ENCODE assay signal across 8 mouse cellular contexts in genomic region chr3:60499157-60499578, GRCm38 (mm10). TPM values are rescaled to one million over a fixed set of nuclear protein-coding genes. Genes with fewer than 3 reads are reported as not detected.
DNase-seq lines count a peak whose midpoint lies in the region; ATAC-seq lines count a peak whose summit lies in the region.

No protein-coding gene starts in this region.

- WGBS in lung, embryonic 16.5 days = 30% methylated on average over 6 of the region's 6 CpGs
- 83% methylated on average over 6 of the region's 6 CpGs for WGBS in neural tube, embryonic 13.5 days
- WGBS in forebrain, embryonic 16.5 days = 51% methylated on average over 6 of the region's 6 CpGs
- 55% methylated on average over 6 of the region's 6 CpGs for WGBS in forebrain, embryonic 13.5 days

- DNase-seq in lung, postnatal 14 days = no peak
- peak; percentile 49 to 51 for DNase-seq in heart, postnatal 10 days
- DNase-seq in left cerebral cortex, postnatal 4 days = no peak

- no peaks in the 10 kb centered on the region for H3K36me3 ChIP-seq in lung, embryonic 16.5 days (ENCODE audit: control insufficient read depth, insufficient read depth, low read length)
- H3K36me3 ChIP-seq in neural tube, embryonic 13.5 days = no peaks in the 10 kb centered on the region
- H3K36me3 ChIP-seq in forebrain, embryonic 16.5 days (ENCODE audit: control insufficient read depth, insufficient read depth) = no peaks in the 10 kb centered on the region
- no peaks in the 10 kb centered on the region for H3K36me3 ChIP-seq in forebrain, embryonic 13.5 days (ENCODE audit: poor library complexity, severe bottlenecking)

- H3K4me2 ChIP-seq in lung, embryonic 16.5 days (ENCODE audit: low read depth, low read length) = peak overlapping the region; percentile 84; the same call in 1 of the 2 replicates
- no peak overlapping the region for H3K4me2 ChIP-seq in neural tube, embryonic 13.5 days
- H3K4me2 ChIP-seq in forebrain, embryonic 16.5 days (ENCODE audit: low read length) = no peak overlapping the region
- H3K4me2 ChIP-seq in forebrain, embryonic 13.5 days = no peak overlapping the region

- H3K4me1 ChIP-seq in lung, embryonic 16.5 days (replicated peaks; ENCODE audit: control insufficient read depth, insufficient read depth, low read length) = peaks cover 17% of the 10 kb centered on the region
- peaks cover 13% of the 10 kb centered on the region for H3K4me1 ChIP-seq in brown adipose tissue, adult 24 weeks (ENCODE audit: control insufficient read depth, insufficient read depth, insufficient read length, low read length)
- H3K4me1 ChIP-seq in neural tube, embryonic 13.5 days (replicated peaks) = peaks cover 36% of the 10 kb centered on the region
- H3K4me1 ChIP-seq in forebrain, embryonic 16.5 days (replicated peaks; ENCODE audit: control insufficient read depth, insufficient read depth, low read length) = peaks cover 28% of the 10 kb centered on the region
- H3K4me1 ChIP-seq in forebrain, embryonic 13.5 days = peaks cover 35% of the 10 kb centered on the region

- no peaks in the 10 kb centered on the region for H3K27me3 ChIP-seq in lung, embryonic 16.5 days (ENCODE audit: control insufficient read depth, insufficient read depth, low read depth, low read length)
- no peaks in the 10 kb centered on the region for H3K27me3 ChIP-seq in neural tube, embryonic 13.5 days
- no peaks in the 10 kb centered on the region for H3K27me3 ChIP-seq in forebrain, embryonic 16.5 days (replicated peaks; ENCODE audit: control insufficient read depth, insufficient read depth, low read length)
- no peaks in the 10 kb centered on the region for H3K27me3 ChIP-seq in forebrain, embryonic 13.5 days

- intact Hi-C loops in heart, postnatal 10 days (cut with DNase I) = no loop called here
- intact Hi-C loops in left cerebral cortex, postnatal 4 days (cut with DNase I) = no loop called here

- no peak overlapping the region for H3K4me3 ChIP-seq in lung, embryonic 16.5 days (ENCODE audit: low read length)
- no peak overlapping the region for H3K4me3 ChIP-seq in brown adipose tissue, adult 24 weeks (ENCODE audit: insufficient read depth, low read depth, low read length)
- H3K4me3 ChIP-seq in neural tube, embryonic 13.5 days = no peak overlapping the region
- no peak overlapping the region for H3K4me3 ChIP-seq in forebrain, embryonic 16.5 days (replicated peaks; ENCODE audit: low read length)
- H3K4me3 ChIP-seq in forebrain, embryonic 13.5 days = no peak overlapping the region

- H3K27ac ChIP-seq in lung, embryonic 16.5 days (ENCODE audit: low read length) = peak overlapping the region; percentile 99
- peak overlapping the region; percentile 52 for H3K27ac ChIP-seq in brown adipose tissue, adult 24 weeks (replicated peaks; ENCODE audit: low read depth, low read length)
- no peak overlapping the region for H3K27ac ChIP-seq in neural tube, embryonic 13.5 days (replicated peaks)
- H3K27ac ChIP-seq in forebrain, embryonic 16.5 days (ENCODE audit: low read length) = no peak overlapping the region
- H3K27ac ChIP-seq in forebrain, embryonic 13.5 days = no peak overlapping the region

- ATAC-seq in lung, embryonic 16.5 days (ENCODE audit: low read depth) = no peak
- ATAC-seq in neural tube, embryonic 13.5 days (ENCODE audit: low read depth) = no peak
- no peak for ATAC-seq in forebrain, embryonic 16.5 days
- ATAC-seq in forebrain, embryonic 13.5 days = no peak

- no peaks in the 10 kb centered on the region for H3K9me3 ChIP-seq in lung, embryonic 16.5 days (ENCODE audit: control insufficient read depth, low read length)
- H3K9me3 ChIP-seq in neural tube, embryonic 13.5 days = no peaks in the 10 kb centered on the region
- no peaks in the 10 kb centered on the region for H3K9me3 ChIP-seq in forebrain, embryonic 16.5 days (ENCODE audit: control insufficient read depth, low read length)
- H3K9me3 ChIP-seq in forebrain, embryonic 13.5 days (replicated peaks) = no peaks in the 10 kb centered on the region

- H3K9ac ChIP-seq in lung, embryonic 16.5 days (ENCODE audit: low read length) = peak overlapping the region; percentile 16
- H3K9ac ChIP-seq in neural tube, embryonic 13.5 days = 0 out of 2 replicates have a peak overlapping the region, but pooled peaks have one; percentile 1
- H3K9ac ChIP-seq in forebrain, embryonic 16.5 days (replicated peaks; ENCODE audit: low read depth, low read length) = no peak overlapping the region
- H3K9ac ChIP-seq in forebrain, embryonic 13.5 days = no peak overlapping the region

RNA-seq across cellular contexts. Expression of gene Mbnl1, which starts 26.5 kb away (rescaled TPM):
- polyA plus RNA-seq in lung, embryonic 16.5 days (2015; fragmentation: Nextera tagmentation; extraction: Ambion mirVana) = 180 and 188 TPM in 2 replicates
- polyA plus RNA-seq in brown adipose tissue, adult 24 weeks (2012; ENCODE audit: insufficient read depth, insufficient read length, missing spikeins) = 127 and 136 TPM in 2 replicates
- 100 to 1,000 TPM; 185 to 187 TPM for total RNA-seq in heart, postnatal 10 days (2021)
- polyA plus RNA-seq in neural tube, embryonic 13.5 days (2015; fragmentation: Nextera tagmentation; extraction: Ambion mirVana) = 54.7 and 59.8 TPM in 2 replicates
- 47.0 and 52.0 TPM in 2 replicates for polyA plus RNA-seq in forebrain, embryonic 16.5 days (2015; fragmentation: Nextera tagmentation; extraction: Ambion mirVana)
- polyA plus RNA-seq in forebrain, embryonic 13.5 days (2015; fragmentation: Nextera tagmentation; extraction: Ambion mirVana) = 38.8 and 39.9 TPM in 2 replicates
- total RNA-seq in left cerebral cortex, postnatal 4 days (2021) = 10 to 100 TPM; 70.8 to 76.0 TPM

Comparison
In these comparisons a context has a peak if more than half of its experiments do, and no peak if none do; other contexts are left out.
1. H3K27ac ChIP-seq: peak in lung, embryonic 16.5 days (single experiment) and brown adipose tissue, adult 24 weeks (single experiment); none in neural tube, embryonic 13.5 days (single experiment), forebrain, embryonic 16.5 days (single experiment) and forebrain, embryonic 13.5 days (single experiment).
2. H3K9ac ChIP-seq: peak in lung, embryonic 16.5 days (single experiment) and neural tube, embryonic 13.5 days (single experiment); none in forebrain, embryonic 16.5 days (single experiment) and forebrain, embryonic 13.5 days (single experiment).
3. DNase-seq: peak in heart, postnatal 10 days (2 of 2); none in lung, postnatal 14 days (single experiment) and left cerebral cortex, postnatal 4 days (single experiment).